Mouse (Mus musculus) megakaryocyte progenitor cell, adult 5-6 weeks (primary cell): ENCODE data around the gene Aym1. TPM values are rescaled to one million over a fixed set of nuclear protein-coding genes. Genes with fewer than 3 reads are reported as not detected.

Source experiments
- ATAC-seq: replicated peaks from 2 replicates; pipeline ENCODE4 v1.8.0; 2016; ENCODE audit warnings: mild to moderate bottlenecking, moderate TSS enrichment, inconsistent platforms; ENCODE audit not compliant: poor library complexity
- total RNA-seq, 2 experiments: library from RNA; stranded (forward) in 1 of 2; stranded (reverse) in 1 of 2; fragments of 157-497, 149-512 nt in 1 of 2; fragments of 200-1000 nt in 1 of 2; gene quantifications; 2 replicates each; pipeline versions ENCODE4 v1.2.3 to v1.2.4; 2015 to 2017

The Aym1 gene
- total RNA-seq, 2 experiments from 2014 or later: not detected

GRCm38 (mm10) chr5:113397443-113398317 is 40.6 kb downstream of the Aym1 start:
- ATAC-seq: no peak

GRCm38 (mm10) chr5:113402702-113403101 is 45.6 kb downstream of the Aym1 start:
- ATAC-seq: no peak

DNA sequence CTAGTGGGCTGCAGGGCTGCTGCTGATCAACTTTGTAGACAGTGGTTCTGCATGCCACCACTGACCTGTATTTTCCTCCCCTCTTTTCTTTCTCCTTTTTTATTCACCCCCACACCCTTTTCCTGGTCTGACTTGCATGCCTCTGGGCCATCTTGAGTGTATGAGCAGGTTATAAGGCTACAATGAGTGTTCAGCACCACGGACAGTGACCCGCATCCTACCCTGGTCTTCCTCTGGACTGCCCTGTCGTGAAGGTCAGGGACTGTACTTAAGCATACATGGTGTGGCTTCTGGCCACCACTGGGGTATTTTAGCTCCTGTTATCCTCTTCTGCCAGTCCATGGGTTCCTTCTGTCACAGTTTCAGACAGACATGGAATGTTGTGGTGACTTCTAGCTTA is 50.3 kb downstream of the Aym1 start:
- ATAC-seq: no peak

Other genes with a start within 250 kb of the Aym1 start
- 1.6 and 2.7 TPM in 2 replicates for gene 2900026A02Rik, start 136.1 kb upstream of the Aym1 start, total RNA-seq (2015)
- 1.3 and 2.0 TPM in 2 replicates for gene 2900026A02Rik, start 136.1 kb upstream of the Aym1 start, total RNA-seq (2017)
- gene Tmem211, start 130.4 kb upstream of the Aym1 start, total RNA-seq (2015): not detected in 2 replicates
- not detected in 2 replicates for gene Tmem211, start 130.4 kb upstream of the Aym1 start, total RNA-seq (2017)
- 0.67 TPM in 1 of 2 replicates, not detected in the other for gene Sgsm1, start 46.5 kb upstream of the Aym1 start, total RNA-seq (2015)
- gene Sgsm1, start 46.5 kb upstream of the Aym1 start, total RNA-seq (2017): not detected in 2 replicates
- not detected in 2 replicates for gene Wscd2, start 133.0 kb downstream of the Aym1 start, total RNA-seq (2015)
- not detected in 2 replicates for gene Wscd2, start 133.0 kb downstream of the Aym1 start, total RNA-seq (2017)